Mouse (Mus musculus) CD4-positive naive resting alpha-beta T cell, adult 76 days (primary cell): ENCODE measurements around the gene Ildr1. TPM values are rescaled to one million over a fixed set of nuclear protein-coding genes. Genes with fewer than 3 reads are reported as not detected.

Experiments used
- total RNA-seq: library from RNA; stranded (reverse); gene quantifications from one replicate; pipeline ENCODE4 v1.2.4, GENCODE M21; 2023

Ildr1 gene
- total RNA-seq, result 2.4 TPM

DNA sequence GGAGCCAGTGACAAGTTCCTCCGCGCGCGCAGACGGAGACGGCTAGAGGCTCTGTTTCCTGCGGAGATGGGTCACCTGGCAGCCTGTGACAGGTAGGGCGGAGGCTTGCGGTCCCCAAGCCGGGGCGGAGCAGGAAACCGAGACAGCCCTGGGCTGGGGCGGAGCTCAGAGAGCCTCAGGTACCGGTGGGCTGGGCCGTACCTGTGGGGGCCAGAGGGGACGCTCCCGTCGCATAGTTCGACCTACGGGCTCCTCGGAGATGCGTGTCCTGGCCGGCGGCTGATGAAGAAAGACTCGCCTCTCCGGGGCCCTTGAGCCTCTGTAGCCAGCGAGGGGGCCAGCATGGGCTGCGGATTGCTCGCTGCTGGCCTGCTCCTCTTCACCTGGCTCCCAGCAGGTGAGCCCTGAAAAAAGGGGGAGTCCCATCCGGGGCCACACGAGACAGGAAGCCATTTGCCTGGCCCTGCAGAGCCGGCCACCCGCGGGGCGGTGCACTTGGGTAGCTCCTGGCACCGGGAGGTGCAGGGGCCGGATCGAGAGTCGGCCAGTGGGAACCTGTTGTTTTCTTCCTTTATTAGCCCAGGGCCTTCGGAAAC lies at the start of gene Ildr1:
Ildr1 (plus strand) TSS at position 161 of the 596 bp plus-strand sequence.

DNA sequence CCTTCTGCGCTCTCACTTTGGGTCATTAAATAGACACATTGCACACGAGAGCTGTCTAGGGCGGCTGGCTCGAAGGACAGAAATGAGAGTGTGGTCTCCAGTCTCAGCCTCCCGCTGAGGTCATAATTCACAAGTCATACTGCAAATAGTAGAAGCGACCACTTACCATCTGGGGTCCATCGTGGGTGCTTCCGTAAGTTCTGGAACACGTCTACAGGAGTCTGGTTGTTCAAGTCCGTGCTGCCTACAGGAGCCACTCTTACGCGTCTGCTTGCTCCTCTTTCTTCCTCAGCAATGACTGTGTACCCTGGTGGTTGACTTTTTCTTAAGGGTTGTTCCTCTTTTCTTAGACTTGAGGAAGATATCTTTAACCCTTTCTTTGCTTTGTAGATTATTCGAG lies 28.0 kb upstream of the Ildr1 start, which contains the start of gene Cd86:
Cd86 (minus strand) TSS at position 300 of the 400 bp plus-strand sequence.

Other genes starting within 250 kb of the Ildr1 start
- gene Stfa3, start 238.6 kb upstream of the Ildr1 start, total RNA-seq, result not detected
- gene Casr, start 131.8 kb upstream of the Ildr1 start, total RNA-seq, result not detected
- gene Cd86, start 27.9 kb upstream of the Ildr1 start, total RNA-seq, result 27.8 TPM
- gene Slc15a2, start 91.0 kb downstream of the Ildr1 start, total RNA-seq, result 28.4 TPM
- 44.9 TPM for gene Iqcb1, start 134.4 kb downstream of the Ildr1 start, total RNA-seq
- 3.0 TPM for gene Eaf2, start 181.0 kb downstream of the Ildr1 start, total RNA-seq
- gene Golgb1, start 181.2 kb downstream of the Ildr1 start, total RNA-seq, result 27.0 TPM
- gene Hcls1, start 241.0 kb downstream of the Ildr1 start, total RNA-seq, result 171 TPM